Mouse (Mus musculus) liver, embryonic 11.5 days (tissue): ENCODE results near the gene Apba2. TPM values are rescaled to one million over a fixed set of nuclear protein-coding genes. Genes with fewer than 3 reads are reported as not detected.

Source experiments
- ATAC-seq: fragments of 200-750 bp; cut with Nextera tagmentation; replicated peaks from 2 replicates; pipeline ENCODE4 v1.8.0; 2017; ENCODE audit warnings: moderate number of reproducible peaks, mild to moderate bottlenecking, moderate TSS enrichment, moderate library complexity; ENCODE audit not compliant: low FRiP score
- DNase-seq: peaks from one replicate; pipeline ENCODE4 v3.0.0-alpha.2; 2017; ENCODE audit warnings: low spot score
- H3K27ac ChIP-seq: fragments of 300-500 bp; sonication (generic); 2 replicates; pipeline ENCODE4 v1.5.1; 2014; ENCODE audit warnings: mild to moderate bottlenecking, low read depth, low read length, control low read depth
- H3K27me3 ChIP-seq: fragments of 300-500 bp; sonication (generic); replicated peaks from 2 replicates; pipeline ENCODE4 v1.6.1; 2014; ENCODE audit warnings: low read length, mixed read lengths; ENCODE audit not compliant: control insufficient read depth, insufficient read depth
- H3K36me3 ChIP-seq: fragments of 300-500 bp; sonication (generic); 2 replicates; pipeline ENCODE4 v1.6.1; 2014; ENCODE audit warnings: mild to moderate bottlenecking, low read length, moderate library complexity, mixed read lengths; ENCODE audit not compliant: control insufficient read depth, insufficient read depth
- H3K4me1 ChIP-seq: fragments of 300-500 bp; sonication (generic); replicated peaks from 2 replicates; pipeline ENCODE4 v1.6.1; 2014; ENCODE audit warnings: low read length, mixed read lengths; ENCODE audit not compliant: control insufficient read depth, insufficient read depth
- H3K4me2 ChIP-seq: fragments of 300-500 bp; sonication (generic); 2 replicates; pipeline ENCODE4 v1.6.1; 2014; ENCODE audit warnings: mild to moderate bottlenecking, control low read depth, moderate library complexity
- H3K4me3 ChIP-seq: fragments of 300-500 bp; sonication (generic); 2 replicates; pipeline ENCODE4 v1.5.1; 2014; ENCODE audit warnings: low read depth, low read length, control low read depth
- H3K9ac ChIP-seq: fragments of 300-500 bp; sonication (generic); 2 replicates; pipeline ENCODE4 v1.6.1; 2014; ENCODE audit warnings: low read depth, low read length, control low read depth
- H3K9me3 ChIP-seq: fragments of 300-500 bp; sonication (generic); 2 replicates; pipeline ENCODE4 v1.6.1; 2016; ENCODE audit warnings: low read length, inconsistent platforms, mixed read lengths; ENCODE audit not compliant: control insufficient read depth
- WGBS: fragments of 180-500 bp; shearing (Covaris S2); extraction: QIAGEN DNeasy Blood & Tissue Kit; methylation state at CpG from one replicate; pipeline ENCODE4 v1.1.7; 2014; 5-methylcytosine and 5-hydroxymethylcytosine counted together
- polyA plus RNA-seq: library from polyadenylated mRNA; unstranded; fragments of >200 nt; fragmentation: Nextera tagmentation; extraction: Ambion mirVana; gene quantifications from 2 replicates; pipeline ENCODE4 v1.2.1, GENCODE M21; 2014

Apba2 gene
- polyA plus RNA-seq, 1 experiment from 2014 or later = 0.96 TPM

- WGBS = 80% methylated on average over 16 of the region's 16 CpGs
- no peak overlapping the region for H3K4me3 ChIP-seq
- no peak overlapping the region for H3K9ac ChIP-seq
- H3K4me1 ChIP-seq = no peaks in the 10 kb centered on the region
- H3K4me2 ChIP-seq = no peak overlapping the region
- no peak overlapping the region for H3K27ac ChIP-seq
- H3K9me3 ChIP-seq = no peaks in the 10 kb centered on the region
- DNase-seq (no peak), ATAC-seq (no peak)
- no peaks in the 10 kb centered on the region for H3K27me3 ChIP-seq
- no peaks in the 10 kb centered on the region for H3K36me3 ChIP-seq
Observed at GRCm38 (mm10) chr7:64574144-64574543, 72.6 kb downstream of the Apba2 start.

GRCm38 (mm10) chr7:64576519-64576951 is 75.0 kb downstream of the Apba2 start:
- ATAC-seq (no peak), DNase-seq (no peak)
- no peak overlapping the region for H3K4me2 ChIP-seq
- H3K9ac ChIP-seq = no peak overlapping the region
- WGBS = 43% methylated on average over 1 of the region's 1 CpGs
- no peak overlapping the region for H3K4me3 ChIP-seq
- no peaks in the 10 kb centered on the region for H3K27me3 ChIP-seq
- H3K36me3 ChIP-seq = no peaks in the 10 kb centered on the region
- H3K9me3 ChIP-seq = no peaks in the 10 kb centered on the region
- no peaks in the 10 kb centered on the region for H3K4me1 ChIP-seq
- no peak overlapping the region for H3K27ac ChIP-seq

DNA sequence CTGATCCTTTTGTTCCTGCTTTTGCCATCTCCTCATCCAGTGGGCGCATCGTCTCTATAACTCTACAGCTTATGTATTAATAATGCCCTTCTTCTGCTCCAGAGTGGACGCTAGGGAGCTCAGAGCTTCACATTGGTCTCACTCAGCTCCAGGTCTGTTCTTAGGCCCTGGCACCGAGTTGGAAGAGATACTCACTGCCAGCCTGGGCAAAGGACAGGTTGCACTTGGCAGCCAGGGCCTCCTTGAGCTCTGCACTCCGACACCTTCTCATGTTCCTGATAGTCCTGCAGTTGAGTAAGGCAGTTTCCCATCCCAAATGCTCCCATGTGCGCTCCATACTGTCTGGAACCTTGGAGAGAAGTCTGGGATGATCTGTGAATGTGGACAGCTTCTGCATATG is 76.7 kb downstream of the Apba2 start:
- WGBS = 81% methylated on average over 6 of the region's 6 CpGs
- ATAC-seq = no peak

DNA sequence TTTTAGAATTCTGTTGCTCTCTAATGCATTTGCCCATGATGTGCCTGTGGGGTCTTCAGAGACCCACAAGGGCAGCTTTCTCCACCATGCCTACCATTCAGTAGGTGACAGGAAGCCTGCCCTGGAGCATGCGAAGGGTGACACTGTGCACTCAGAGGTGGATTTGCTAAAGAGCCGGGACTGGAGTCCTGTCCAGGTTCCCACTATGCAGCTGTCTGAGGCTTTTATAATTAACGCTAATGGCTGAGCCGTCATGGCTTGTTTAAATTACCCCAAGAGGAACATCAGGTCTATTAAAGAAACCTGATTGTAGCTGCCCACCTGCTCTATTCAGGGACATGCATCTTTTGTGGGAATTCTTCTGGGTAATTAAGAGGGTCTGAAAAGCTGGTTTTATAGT is 78.4 kb downstream of the Apba2 start:
- Histone ChIP-seq H3K27ac (no peak overlapping the region), H3K9me3 (no peaks in the 10 kb centered on the region), H3K4me3 (no peak overlapping the region), H3K9ac (no peak overlapping the region), H3K4me2 (no peak overlapping the region), H3K4me1 (no peaks in the 10 kb centered on the region), H3K27me3 (no peaks in the 10 kb centered on the region), H3K36me3 (no peaks in the 10 kb centered on the region)
- ATAC-seq (no peak), DNase-seq (no peak)
- 82% methylated on average over 4 of the region's 4 CpGs for WGBS

More for the DNA sequence above, 76.7 kb downstream of the Apba2 start:
- no peak for DNase-seq
- Histone ChIP-seq H3K36me3 (no peaks in the 10 kb centered on the region), H3K4me1 (no peaks in the 10 kb centered on the region), H3K9ac (no peak overlapping the region), H3K27ac (no peak overlapping the region), H3K4me2 (no peak overlapping the region), H3K4me3 (no peak overlapping the region), H3K9me3 (no peaks in the 10 kb centered on the region), H3K27me3 (no peaks in the 10 kb centered on the region)

DNA sequence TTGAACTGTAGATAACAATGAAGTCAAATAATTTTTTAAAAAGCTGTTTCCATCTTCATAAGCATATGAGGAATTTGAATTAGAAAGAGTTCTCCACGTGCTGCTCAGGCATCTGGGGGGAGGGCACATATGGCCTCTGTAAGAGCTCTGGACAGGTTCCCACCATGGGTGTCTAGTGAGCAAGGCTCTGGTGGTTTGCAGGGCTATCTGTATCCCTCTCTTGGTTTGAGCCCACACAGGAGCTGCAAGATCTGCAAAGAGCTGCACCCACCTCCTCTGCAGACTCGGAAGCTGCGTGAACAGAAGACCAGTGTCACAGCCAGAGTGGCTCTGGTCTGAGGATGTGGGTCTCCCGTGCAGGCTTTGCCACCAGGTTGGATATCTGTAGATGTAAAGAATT is 78.8 kb downstream of the Apba2 start:
- no peak overlapping the region for H3K27ac ChIP-seq
- WGBS = 72% methylated on average over 4 of the region's 4 CpGs
- ATAC-seq (no peak), DNase-seq (no peak)
- no peak overlapping the region for H3K9ac ChIP-seq
- no peak overlapping the region for H3K4me2 ChIP-seq
- H3K4me3 ChIP-seq = no peak overlapping the region
- H3K36me3 ChIP-seq = no peaks in the 10 kb centered on the region
- no peaks in the 10 kb centered on the region for H3K27me3 ChIP-seq
- H3K4me1 ChIP-seq = no peaks in the 10 kb centered on the region
- no peaks in the 10 kb centered on the region for H3K9me3 ChIP-seq

DNA sequence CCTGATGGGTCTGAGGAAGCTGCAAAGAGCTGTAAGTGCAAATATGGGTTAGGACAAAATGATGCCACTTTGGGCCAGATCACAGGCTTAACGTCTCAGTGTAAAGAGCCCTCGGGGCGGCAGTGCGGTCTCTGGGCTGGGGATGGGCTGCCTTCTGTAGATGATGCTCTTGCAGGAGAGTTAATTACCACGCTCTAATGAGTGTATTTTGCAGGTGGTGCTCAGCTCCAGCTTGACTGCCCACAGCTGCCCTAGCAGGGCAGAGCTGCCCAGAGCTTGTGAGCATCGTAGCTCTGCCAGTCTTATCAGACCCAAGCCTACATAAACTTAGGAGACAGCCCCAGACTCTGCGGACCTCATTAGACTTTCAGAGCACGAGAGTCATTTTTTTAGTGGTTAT is 80.9 kb downstream of the Apba2 start:
- DNase-seq (no peak), ATAC-seq (no peak)
- Histone ChIP-seq H3K27me3 (no peaks in the 10 kb centered on the region), H3K9ac (no peak overlapping the region), H3K36me3 (no peaks in the 10 kb centered on the region), H3K4me1 (no peaks in the 10 kb centered on the region), H3K4me2 (no peak overlapping the region), H3K9me3 (no peaks in the 10 kb centered on the region), H3K4me3 (no peak overlapping the region), H3K27ac (no peak overlapping the region)
- WGBS = 84% methylated on average over 8 of the region's 8 CpGs

DNA sequence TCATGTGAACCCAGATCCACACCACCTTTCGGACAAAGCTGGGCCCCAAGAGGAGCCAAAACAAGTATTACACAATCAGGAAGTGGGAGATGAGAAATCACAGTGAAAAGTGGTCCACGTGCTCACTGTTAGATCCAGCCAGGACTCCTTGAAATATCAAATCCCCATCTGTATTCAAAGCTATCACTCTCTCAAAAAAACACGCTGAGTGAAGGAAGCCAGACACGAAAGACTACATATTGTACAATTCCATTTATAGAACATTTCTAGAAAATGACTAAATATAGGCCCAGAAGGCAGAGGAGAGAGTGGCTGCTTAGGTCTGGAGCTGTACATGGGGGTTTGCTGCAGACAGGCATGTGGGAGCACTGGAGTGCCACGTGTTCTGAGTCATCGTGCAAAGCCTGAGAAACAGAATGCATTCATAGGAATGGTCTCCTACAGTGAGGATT is 82.2 kb downstream of the Apba2 start:
- Histone ChIP-seq H3K4me3 (no peak overlapping the region), H3K9ac (no peak overlapping the region), H3K4me2 (no peak overlapping the region), H3K36me3 (no peaks in the 10 kb centered on the region), H3K27me3 (no peaks in the 10 kb centered on the region), H3K9me3 (no peaks in the 10 kb centered on the region), H3K4me1 (no peaks in the 10 kb centered on the region), H3K27ac (no peak overlapping the region)
- DNase-seq (no peak), ATAC-seq (no peak)
- WGBS = 80% methylated on average over 6 of the region's 6 CpGs

DNA sequence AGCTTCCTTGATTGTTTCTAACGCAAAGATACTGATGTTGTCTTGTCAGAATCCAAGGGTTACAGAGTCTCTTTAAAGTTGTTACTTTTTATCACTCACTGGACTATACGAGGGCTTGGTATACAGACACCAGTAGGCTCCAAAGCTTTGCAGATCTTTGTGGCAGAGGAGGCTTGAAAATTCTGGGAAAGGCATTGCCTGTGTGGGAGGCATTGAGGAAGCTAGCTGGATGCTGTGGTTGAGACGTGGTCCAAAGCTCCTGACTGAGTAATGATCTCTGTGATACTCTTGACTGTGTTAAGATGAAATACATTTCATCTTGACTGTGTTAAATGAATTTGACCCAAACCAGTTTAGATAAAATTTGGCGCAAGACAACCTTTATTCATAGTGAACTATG is 84.6 kb downstream of the Apba2 start:
- H3K9ac ChIP-seq = no peak overlapping the region
- H3K4me3 ChIP-seq = no peak overlapping the region
- DNase-seq (no peak), ATAC-seq (no peak)
- H3K27me3 ChIP-seq = no peaks in the 10 kb centered on the region
- no peak overlapping the region for H3K4me2 ChIP-seq
- H3K27ac ChIP-seq = no peak overlapping the region
- WGBS = 80% methylated on average over 4 of the region's 4 CpGs
- no peaks in the 10 kb centered on the region for H3K36me3 ChIP-seq
- no peaks in the 10 kb centered on the region for H3K4me1 ChIP-seq
- no peaks in the 10 kb centered on the region for H3K9me3 ChIP-seq

DNA sequence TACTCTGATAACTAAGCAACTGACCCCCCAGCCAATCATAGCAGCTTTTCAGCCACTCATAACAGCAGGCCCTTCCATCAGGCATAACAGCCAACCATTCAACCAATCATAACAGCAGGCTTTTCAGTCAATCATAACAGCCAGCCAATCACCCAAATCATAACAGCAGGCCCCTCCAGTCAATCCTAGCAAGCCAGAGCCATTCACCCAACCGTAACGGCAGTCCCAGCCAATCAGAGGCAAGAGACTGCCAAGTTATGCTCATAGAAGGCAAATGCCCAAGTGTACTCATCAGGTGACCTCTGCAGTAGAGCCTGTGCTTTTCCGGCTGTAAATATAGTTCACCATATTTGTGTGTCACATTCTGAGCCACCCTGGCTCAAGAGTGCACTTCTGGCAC is 85.1 kb downstream of the Apba2 start:
- no peak overlapping the region for H3K27ac ChIP-seq
- H3K4me2 ChIP-seq = no peak overlapping the region
- H3K9me3 ChIP-seq = no peaks in the 10 kb centered on the region
- H3K27me3 ChIP-seq = no peaks in the 10 kb centered on the region
- 85% methylated on average over 3 of the region's 3 CpGs for WGBS
- no peak for ATAC-seq
- H3K4me1 ChIP-seq = no peaks in the 10 kb centered on the region
- H3K9ac ChIP-seq = no peak overlapping the region
- DNase-seq = no peak
- no peaks in the 10 kb centered on the region for H3K36me3 ChIP-seq
- H3K4me3 ChIP-seq = no peak overlapping the region
